Mouse (Mus musculus) midbrain, embryonic 15.5 days (tissue): Measurements from ENCODE around the gene Sv2c. TPM values are rescaled to one million over a fixed set of nuclear protein-coding genes. Genes with fewer than 3 reads are reported as not detected.
"Not testable (repeated sequence)": the region's sequence is repeated elsewhere in the genome, so short reads cannot be mapped to it uniquely, and the experiment has no call there.

Experiments
- ATAC-seq: fragments of 200-750 bp; cut with Nextera tagmentation; replicated peaks from 2 replicates; pipeline ENCODE4 v1.8.0; 2017; ENCODE audit warnings: moderate TSS enrichment
- H3K27ac ChIP-seq: fragments of 300-500 bp; sonication (generic); 2 replicates; pipeline ENCODE4 v1.5.1; 2015; ENCODE audit warnings: mild to moderate bottlenecking, inconsistent platforms
- H3K27me3 ChIP-seq: fragments of 300-500 bp; sonication (generic); replicated peaks from 2 replicates; pipeline ENCODE4 v1.6.1; 2015; ENCODE audit warnings: inconsistent platforms
- H3K36me3 ChIP-seq: fragments of 300-500 bp; sonication (generic); replicated peaks from 2 replicates; pipeline ENCODE4 v1.6.1; 2015; ENCODE audit warnings: inconsistent platforms
- H3K4me1 ChIP-seq: fragments of 300-500 bp; sonication (generic); 2 replicates; pipeline ENCODE4 v1.6.1; 2015; ENCODE audit warnings: inconsistent platforms
- H3K4me2 ChIP-seq: fragments of 300-500 bp; sonication (generic); 2 replicates; pipeline ENCODE4 v1.6.1; 2015; ENCODE audit warnings: inconsistent platforms, mild to moderate bottlenecking, moderate library complexity
- H3K4me3 ChIP-seq: fragments of 300-500 bp; sonication (generic); 2 replicates; pipeline ENCODE4 v1.5.1; 2015; ENCODE audit warnings: mild to moderate bottlenecking, inconsistent platforms
- H3K9ac ChIP-seq: fragments of 300-500 bp; sonication (generic); 2 replicates; pipeline ENCODE4 v1.6.1; 2015; ENCODE audit warnings: mild to moderate bottlenecking, inconsistent platforms
- H3K9me3 ChIP-seq: fragments of 300-500 bp; sonication (generic); 2 replicates; pipeline ENCODE4 v1.6.1; 2016; ENCODE audit warnings: inconsistent platforms
- WGBS: fragments of 180-500 bp; shearing (Covaris S2); methylation state at CpG from one replicate; pipeline ENCODE4 v1.1.7; 2015; ENCODE audit warnings: mixed read lengths; 5-methylcytosine and 5-hydroxymethylcytosine counted together
- polyA plus RNA-seq: library from polyadenylated mRNA; unstranded; fragments of >200 nt; fragmentation: Nextera tagmentation; extraction: Ambion mirVana; gene quantifications from 2 replicates; pipeline ENCODE4 v1.2.1, GENCODE M21; 2015

Sv2c gene
- polyA plus RNA-seq, 1 experiment from 2014 or later, result 9.1 TPM

DNA sequence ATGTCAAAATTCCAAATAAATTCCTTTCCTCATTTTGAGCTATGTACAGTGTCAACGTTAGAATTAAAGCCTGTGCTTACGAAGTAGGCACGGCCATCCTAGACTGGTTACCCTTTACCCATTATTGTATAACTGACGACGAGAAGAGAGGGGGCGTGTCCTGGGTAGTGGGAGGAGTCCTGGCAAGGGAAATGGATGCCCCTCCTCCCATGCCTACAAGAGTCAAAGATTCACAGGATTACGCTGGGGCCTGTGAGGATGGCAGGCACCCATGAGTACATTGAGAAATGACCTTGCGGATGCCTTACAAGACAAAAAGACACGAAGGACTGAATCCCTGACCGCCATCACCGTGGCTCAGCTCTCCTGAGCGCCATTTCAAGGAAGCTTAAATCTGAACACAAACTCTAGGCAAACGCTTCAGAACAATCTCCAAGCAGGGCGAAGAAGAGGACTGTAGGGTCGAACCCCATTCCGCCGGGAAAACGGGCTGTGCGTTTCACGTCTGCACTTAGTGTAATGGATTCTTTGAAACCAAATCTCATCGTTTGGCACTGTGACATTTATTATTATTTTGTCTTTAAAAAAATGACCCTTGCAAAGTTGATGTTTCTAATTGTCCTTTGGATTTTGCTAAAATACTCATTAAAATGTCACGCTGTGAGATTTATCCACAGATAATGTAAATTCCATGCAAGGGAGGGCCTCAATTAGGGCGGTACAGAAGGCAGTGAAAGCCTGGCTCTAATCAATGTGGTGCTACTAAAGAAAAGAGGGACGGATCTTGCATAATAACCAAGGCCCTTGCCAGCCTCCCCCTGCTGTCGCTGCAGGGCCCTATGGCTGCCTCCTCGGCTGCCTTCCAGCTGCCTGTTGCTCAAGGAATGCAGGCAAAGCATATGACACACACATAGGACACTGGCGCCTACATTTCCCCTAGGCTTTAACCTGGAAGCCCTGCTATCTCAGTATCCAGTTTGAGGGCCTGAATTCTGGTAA is 137.4 kb downstream of the Sv2c start:
- 0 out of 2 replicates have a peak overlapping the region, but pooled peaks have one; percentile 47 for H3K27ac ChIP-seq
- H3K4me2 ChIP-seq, result no peak overlapping the region; the same call in 1 of the 2 replicates
- 54% methylated on average over 27 of the region's 27 CpGs for WGBS
- H3K27me3 ChIP-seq, result no peaks in the 10 kb centered on the region
- H3K9me3 ChIP-seq, result no peaks in the 10 kb centered on the region
- ATAC-seq, result peak; percentile 57; the same call in 1 of the 2 replicates
- H3K4me3 ChIP-seq, result no peak overlapping the region
- peaks cover 4% of the 10 kb centered on the region for H3K4me1 ChIP-seq
- no peaks in the 10 kb centered on the region for H3K36me3 ChIP-seq
- no peak overlapping the region for H3K9ac ChIP-seq

DNA sequence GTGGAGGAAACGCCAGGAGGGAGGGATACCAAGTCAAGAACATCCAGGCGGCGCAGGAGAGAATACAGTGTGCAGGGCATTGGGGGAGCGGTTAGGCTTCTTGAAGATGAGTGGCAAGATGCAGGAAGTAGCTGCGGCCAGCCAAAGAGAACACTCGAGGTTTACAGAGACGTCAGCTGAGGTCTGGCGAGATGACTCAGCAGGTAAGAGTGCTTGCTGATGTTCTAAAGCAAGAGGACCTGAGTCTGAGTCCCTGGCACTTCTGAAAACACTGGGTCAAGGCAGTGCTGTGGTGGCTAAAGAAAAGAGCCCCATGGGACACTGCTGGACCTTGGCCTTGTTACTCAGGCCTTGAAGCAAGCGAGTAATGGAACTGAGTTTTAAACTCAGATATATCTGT is 144.2 kb downstream of the Sv2c start:
- Histone ChIP-seq H3K9ac (no peak overlapping the region), H3K27me3 (no peaks in the 10 kb centered on the region), H3K4me3 (no peak overlapping the region), H3K36me3 (no peaks in the 10 kb centered on the region), H3K4me2 (no peak overlapping the region), H3K4me1 (no peaks in the 10 kb centered on the region), H3K9me3 (no peaks in the 10 kb centered on the region), H3K27ac (no peak overlapping the region)
- no peak for ATAC-seq
- 89% methylated on average over 9 of the region's 9 CpGs for WGBS

DNA sequence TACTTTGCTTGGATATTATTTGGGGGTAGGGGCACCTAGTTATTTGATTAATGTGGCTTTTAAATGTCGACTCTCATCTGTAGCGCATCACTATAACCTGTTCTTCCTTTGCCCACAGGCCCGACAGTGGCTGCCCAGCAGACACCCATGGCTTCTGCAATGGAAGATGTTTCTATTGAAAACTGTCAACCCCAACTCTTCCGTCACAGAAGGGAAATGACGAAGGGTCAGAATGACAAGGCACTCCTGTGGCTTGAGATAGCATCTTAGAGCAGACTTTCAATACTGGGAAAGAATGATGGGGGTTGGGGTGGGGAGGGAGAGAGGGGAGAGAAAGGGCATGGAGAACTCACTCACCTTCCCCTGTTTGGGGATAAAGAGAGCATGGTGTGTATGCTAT is 145.2 kb downstream of the Sv2c start:
- no peak overlapping the region for H3K9ac ChIP-seq
- no peak overlapping the region for H3K27ac ChIP-seq
- H3K4me3 ChIP-seq, result no peak overlapping the region
- ATAC-seq, result no peak
- H3K9me3 ChIP-seq, result no peaks in the 10 kb centered on the region
- WGBS, result 81% methylated on average over 5 of the region's 5 CpGs
- no peaks in the 10 kb centered on the region for H3K27me3 ChIP-seq
- H3K36me3 ChIP-seq, result no peaks in the 10 kb centered on the region
- H3K4me2 ChIP-seq, result no peak overlapping the region
- no peaks in the 10 kb centered on the region for H3K4me1 ChIP-seq

DNA sequence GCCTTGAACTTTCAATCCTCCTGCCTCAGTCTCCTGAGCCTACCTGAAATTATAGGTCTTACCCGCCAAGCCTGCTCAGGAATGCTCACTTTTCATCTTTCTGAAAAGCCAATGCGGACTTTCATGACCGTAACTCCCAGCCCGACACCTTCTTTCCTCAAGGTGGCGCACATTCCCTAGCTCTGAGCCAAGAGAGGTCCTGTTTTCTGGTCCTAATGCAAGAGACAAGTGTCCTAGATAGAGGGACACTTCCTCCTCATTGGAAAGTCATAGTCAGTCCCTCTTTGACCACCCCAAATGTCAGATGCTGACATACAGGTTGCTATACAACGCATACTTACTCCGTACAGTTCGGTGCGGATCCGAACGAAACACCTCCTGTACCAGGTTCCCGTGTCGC is 146.0 kb downstream of the Sv2c start:
- no peaks in the 10 kb centered on the region for H3K9me3 ChIP-seq
- no peak overlapping the region for H3K4me2 ChIP-seq
- no peaks in the 10 kb centered on the region for H3K36me3 ChIP-seq
- 69% methylated on average over 13 of the region's 13 CpGs for WGBS
- no peak overlapping the region for H3K27ac ChIP-seq
- no peak for ATAC-seq
- H3K4me1 ChIP-seq, result no peaks in the 10 kb centered on the region
- no peak overlapping the region for H3K9ac ChIP-seq
- H3K27me3 ChIP-seq, result no peaks in the 10 kb centered on the region
- no peak overlapping the region for H3K4me3 ChIP-seq

DNA sequence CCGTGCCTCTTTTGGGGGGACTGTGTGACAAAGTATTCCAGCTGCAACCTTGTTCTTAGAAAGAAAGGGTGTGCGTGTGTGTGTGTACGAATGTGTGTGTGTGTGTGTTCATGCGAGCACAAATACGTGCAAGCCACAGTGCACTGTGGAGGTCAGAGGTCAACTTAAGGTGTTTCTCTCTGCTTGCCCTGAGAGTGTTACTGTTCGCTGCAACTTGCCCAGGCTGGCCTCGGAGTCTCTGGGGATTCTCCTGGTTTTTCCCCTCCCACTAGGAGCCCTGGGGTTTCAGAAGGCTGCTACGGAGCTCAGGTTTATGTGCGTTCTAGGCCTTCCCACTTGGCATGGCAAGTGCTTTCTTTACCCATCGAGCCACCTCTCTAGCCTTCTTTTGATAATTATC is 157.2 kb downstream of the Sv2c start:
- H3K4me3 ChIP-seq, result no peak overlapping the region
- H3K4me1 ChIP-seq, result no peaks in the 10 kb centered on the region
- WGBS, result 86% methylated on average over 10 of the region's 10 CpGs
- H3K9me3 ChIP-seq, result no peaks in the 10 kb centered on the region
- H3K36me3 ChIP-seq, result no peaks in the 10 kb centered on the region
- no peak overlapping the region for H3K4me2 ChIP-seq
- H3K27ac ChIP-seq, result no peak overlapping the region
- ATAC-seq, result no peak
- no peak overlapping the region for H3K9ac ChIP-seq
- H3K27me3 ChIP-seq, result no peaks in the 10 kb centered on the region

DNA sequence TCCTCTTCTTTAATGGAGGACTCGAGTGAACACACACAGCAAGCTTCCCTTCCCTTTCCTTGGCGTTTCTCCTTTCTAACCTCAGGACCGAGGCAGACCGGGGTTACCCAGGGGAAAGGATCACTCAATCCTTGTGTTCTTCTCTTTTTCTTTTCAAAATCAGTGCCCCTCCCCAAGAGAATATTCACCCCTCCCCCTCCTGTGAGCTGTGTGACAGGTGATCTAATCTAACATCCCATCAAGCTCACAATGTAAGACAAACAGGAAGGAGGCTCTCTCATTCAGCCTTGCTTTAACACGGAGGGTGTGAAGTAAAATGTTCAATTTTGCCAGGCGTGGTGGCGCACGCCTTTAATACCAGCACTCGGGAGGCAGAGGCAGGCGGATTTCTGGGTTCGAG is 158.3 kb downstream of the Sv2c start:
- Histone ChIP-seq H3K4me3 (no peak overlapping the region), H3K27ac (no peak overlapping the region), H3K36me3 (no peaks in the 10 kb centered on the region), H3K9me3 (no peaks in the 10 kb centered on the region), H3K27me3 (no peaks in the 10 kb centered on the region), H3K4me2 (no peak overlapping the region), H3K9ac (no peak overlapping the region), H3K4me1 (no peaks in the 10 kb centered on the region)
- no peak for ATAC-seq
- WGBS, result 91% methylated on average over 11 of the region's 11 CpGs

DNA sequence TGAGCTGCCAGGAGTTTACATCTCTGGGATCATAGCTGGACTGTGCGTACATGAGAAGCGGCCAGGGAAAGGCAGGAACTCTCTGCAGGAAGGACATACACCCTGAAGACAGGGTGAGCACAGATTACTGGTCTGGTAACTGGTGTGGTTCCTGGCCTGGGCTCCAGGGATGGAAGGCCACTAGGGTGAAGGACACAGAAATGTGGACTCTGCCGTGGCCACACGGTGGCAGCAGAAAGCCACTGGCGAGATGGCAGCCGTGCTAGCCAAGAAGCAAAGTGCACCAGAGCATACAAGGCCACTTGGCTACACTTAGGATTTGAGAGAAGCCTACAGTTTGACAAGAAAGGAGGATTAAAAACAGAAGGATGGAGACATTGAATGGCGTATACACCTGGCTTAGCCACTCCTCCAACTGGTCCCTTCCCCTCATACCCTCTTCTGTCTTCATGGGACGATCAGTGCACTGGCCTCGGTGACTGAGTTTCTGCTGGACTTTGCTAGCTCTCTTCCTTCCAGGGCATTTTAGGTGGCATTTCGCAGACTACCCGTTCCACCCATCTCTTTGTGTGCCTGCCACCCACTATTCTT is 158.9 kb downstream of the Sv2c start:
- 54% methylated on average over 11 of the region's 11 CpGs for WGBS
- Histone ChIP-seq H3K4me3 (no peak overlapping the region), H3K4me2 (no peak overlapping the region), H3K36me3 (no peaks in the 10 kb centered on the region), H3K9me3 (no peaks in the 10 kb centered on the region), H3K4me1 (no peaks in the 10 kb centered on the region), H3K27ac (no peak overlapping the region), H3K9ac (no peak overlapping the region), H3K27me3 (no peaks in the 10 kb centered on the region)
- ATAC-seq, result peak; percentile 75

DNA sequence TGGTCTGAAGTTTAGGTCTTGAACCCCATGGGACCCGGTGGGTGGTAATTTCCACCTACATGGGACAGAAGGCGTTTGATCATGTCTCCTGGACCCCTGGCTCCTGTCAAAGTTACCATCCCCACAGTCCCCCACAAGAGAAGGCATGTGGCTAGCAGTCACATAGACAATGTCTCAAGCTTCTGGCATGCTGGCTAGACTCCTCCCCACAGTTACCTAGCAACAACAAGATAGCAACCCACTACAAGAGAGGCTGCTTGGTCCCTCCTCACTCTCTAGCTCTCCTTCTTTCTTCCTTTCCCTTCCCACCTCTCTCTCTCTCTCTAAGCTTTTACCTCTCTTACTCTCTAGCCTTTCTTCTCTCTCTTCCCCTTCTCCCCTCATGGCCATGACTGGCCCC is 164.3 kb downstream of the Sv2c start:
- H3K36me3 ChIP-seq, H3K9ac ChIP-seq, H3K27me3 ChIP-seq, H3K4me3 ChIP-seq, H3K9me3 ChIP-seq, H3K4me2 ChIP-seq, H3K27ac ChIP-seq: not testable (repeated sequence)
- ATAC-seq, result 0 out of 2 replicates have a peak, but pooled peaks have one; percentile 18
- 64% methylated on average over 2 of the region's 2 CpGs for WGBS
- H3K4me1 ChIP-seq, result peaks cover 15% of the 10 kb centered on the region; the same call in 1 of the 2 replicates

DNA sequence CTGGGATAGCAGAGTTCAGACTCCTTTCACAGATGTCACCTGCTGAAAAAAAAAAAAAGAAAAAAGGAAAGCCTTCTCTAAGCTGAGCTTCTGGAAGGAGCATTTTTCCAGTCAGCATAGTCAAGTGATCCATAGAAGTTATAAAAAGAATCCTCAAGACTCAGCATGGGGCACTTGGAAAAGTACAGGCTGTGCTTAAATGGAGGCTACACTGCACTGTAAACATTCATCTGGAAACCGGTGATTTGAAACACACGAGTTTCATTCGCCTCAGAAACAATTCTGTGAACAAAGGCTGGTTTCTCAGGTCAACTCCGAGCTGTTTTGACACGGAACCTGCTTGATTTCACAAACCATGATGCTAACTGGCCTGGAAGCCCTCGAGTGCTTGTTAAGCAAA is 165.6 kb downstream of the Sv2c start:
- H3K9ac ChIP-seq, result no peak overlapping the region
- no peaks in the 10 kb centered on the region for H3K9me3 ChIP-seq
- no peak overlapping the region for H3K4me2 ChIP-seq
- no peak overlapping the region for H3K4me3 ChIP-seq
- 72% methylated on average over 6 of the region's 6 CpGs for WGBS
- no peak for ATAC-seq
- H3K36me3 ChIP-seq, result no peaks in the 10 kb centered on the region
- no peak overlapping the region for H3K27ac ChIP-seq
- H3K27me3 ChIP-seq, result no peaks in the 10 kb centered on the region
- peaks cover 19% of the 10 kb centered on the region for H3K4me1 ChIP-seq

DNA sequence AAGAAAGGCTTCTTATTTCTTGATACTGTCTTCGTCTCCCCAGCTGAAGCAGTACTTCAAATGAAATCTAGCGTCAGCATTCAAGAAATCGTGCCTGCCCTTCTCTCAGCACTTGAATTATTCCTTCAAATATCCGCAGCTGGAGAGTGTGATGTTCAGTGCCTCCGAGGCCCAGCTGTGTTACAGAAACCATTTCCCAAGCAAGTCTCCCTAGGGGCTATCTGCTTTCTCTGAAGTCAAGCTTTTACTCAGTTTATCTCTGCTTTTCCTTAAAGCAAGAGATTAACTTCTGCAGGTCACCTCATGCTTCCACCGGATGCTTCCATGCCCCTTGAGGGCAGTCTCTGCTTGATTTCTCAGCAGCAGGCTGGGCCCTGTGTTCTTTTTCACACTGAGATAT is 166.8 kb downstream of the Sv2c start:
- ATAC-seq, result no peak
- H3K4me2 ChIP-seq, result no peak overlapping the region
- no peak overlapping the region for H3K9ac ChIP-seq
- peak overlapping the region; percentile 8; the same call in 1 of the 2 replicates for H3K27ac ChIP-seq
- H3K4me1 ChIP-seq, result peaks cover 29% of the 10 kb centered on the region
- H3K27me3 ChIP-seq, result no peaks in the 10 kb centered on the region
- no peaks in the 10 kb centered on the region for H3K9me3 ChIP-seq
- WGBS, result 62% methylated on average over 6 of the region's 6 CpGs
- no peaks in the 10 kb centered on the region for H3K36me3 ChIP-seq
- no peak overlapping the region for H3K4me3 ChIP-seq

DNA sequence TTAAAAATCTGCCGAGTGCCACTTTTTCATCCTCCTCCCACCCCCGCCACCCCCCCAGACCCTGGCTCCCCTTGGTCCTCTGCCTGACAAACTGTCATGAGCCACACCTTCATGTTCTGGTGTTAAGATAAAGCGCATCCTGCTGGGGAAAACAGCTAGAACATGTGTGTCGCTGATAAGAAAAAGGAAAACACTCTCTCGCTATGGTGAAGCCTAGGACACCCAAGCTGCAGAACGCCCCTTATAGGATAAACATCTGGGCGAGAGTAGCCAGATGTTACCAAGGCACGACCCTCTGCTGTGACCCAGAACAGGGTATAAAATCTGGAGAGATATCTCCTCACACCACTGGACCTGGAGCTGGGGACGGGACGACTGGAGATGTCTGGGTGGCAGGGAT is 167.2 kb downstream of the Sv2c start:
- H3K27ac ChIP-seq, result peak overlapping the region; percentile 8; the same call in 1 of the 2 replicates
- no peaks in the 10 kb centered on the region for H3K27me3 ChIP-seq
- ATAC-seq, result no peak
- H3K9me3 ChIP-seq, result no peaks in the 10 kb centered on the region
- peaks cover 32% of the 10 kb centered on the region for H3K4me1 ChIP-seq
- 80% methylated on average over 10 of the region's 10 CpGs for WGBS
- no peaks in the 10 kb centered on the region for H3K36me3 ChIP-seq
- H3K4me2 ChIP-seq, result no peak overlapping the region
- H3K9ac ChIP-seq, result no peak overlapping the region
- no peak overlapping the region for H3K4me3 ChIP-seq

DNA sequence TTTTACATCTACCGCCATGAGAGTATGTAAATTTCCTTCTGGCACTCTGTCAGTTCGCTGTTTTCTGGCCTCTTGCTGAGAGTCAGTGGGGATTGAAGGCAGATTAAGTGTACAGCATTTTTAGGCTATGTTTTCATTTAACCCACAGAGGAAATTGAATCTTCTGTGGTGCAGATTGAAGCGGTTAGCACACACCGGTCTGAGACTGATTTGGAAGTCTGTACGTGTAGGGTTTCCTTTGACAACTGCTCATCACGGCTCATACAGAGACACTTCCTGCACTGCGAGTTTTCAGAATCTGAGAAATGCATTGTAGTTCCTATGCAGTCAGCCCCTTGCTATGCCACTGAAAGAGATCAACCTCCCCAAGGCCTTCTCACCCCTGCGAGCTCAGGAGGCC is 168.2 kb downstream of the Sv2c start:
- Histone ChIP-seq H3K27me3 (no peaks in the 10 kb centered on the region), H3K36me3 (no peaks in the 10 kb centered on the region), H3K4me1 (peaks cover 40% of the 10 kb centered on the region), H3K4me2 (no peak overlapping the region), H3K27ac (no peak overlapping the region), H3K9me3 (no peaks in the 10 kb centered on the region), H3K4me3 (no peak overlapping the region), H3K9ac (no peak overlapping the region)
- ATAC-seq, result no peak
- WGBS, result 42% methylated on average over 8 of the region's 8 CpGs
